Mouse (Mus musculus) CH12.LX (cell line): ENCODE results near the gene Hps6. TPM values are rescaled to one million over a fixed set of nuclear protein-coding genes. Genes with fewer than 3 reads are reported as not detected.

Experiments
- DNase-seq: peaks from one replicate; pipeline ENCODE4 v3.0.0-alpha.2; 2013; ENCODE audit errors: extremely low read depth
- H3K27ac ChIP-seq: 2 replicates; pipeline ENCODE4 v1.5.1; 2012; ENCODE audit warnings: low read depth, mild to moderate bottlenecking, control low read depth, moderate library complexity; ENCODE audit not compliant: insufficient read depth
- H3K27me3 ChIP-seq: replicated peaks from 2 replicates; pipeline ENCODE3; 2012; ENCODE audit warnings: inconsistent platforms
- H3K36me3 ChIP-seq, 2 experiments: replicated peaks in 1 of 2; 2 replicates each; pipeline versions ENCODE3 to v1.6.1; 2012; ENCODE audit warnings: inconsistent platforms in 1 of 2, low read length in 1 of 2, mild to moderate bottlenecking in 1 of 2, mixed read lengths in 1 of 2, moderate library complexity in 1 of 2; ENCODE audit not compliant: control insufficient read depth in 1 of 2, insufficient read depth in 1 of 2
- H3K4me1 ChIP-seq, 2 experiments: 2 replicates each; pipeline ENCODE4 v1.6.1; 2012; ENCODE audit warnings: inconsistent platforms in 1 of 2, moderate library complexity in 1 of 2; ENCODE audit not compliant: insufficient read depth in 2 of 2, control insufficient read depth in 1 of 2
- H3K4me2 ChIP-seq: 2 replicates; pipeline ENCODE4 v1.6.1; 2012; ENCODE audit warnings: low read depth, mild to moderate bottlenecking, control low read depth; ENCODE audit not compliant: poor library complexity, insufficient read depth, severe bottlenecking
- H3K4me3 ChIP-seq, 3 experiments: fragments of 150-350 bp in 1 of 3; sonication (generic) in 1 of 3; replicated peaks in 1 of 3; 2 replicates each; pipeline versions ENCODE3 to v1.5.1; 2011 to 2012; ENCODE audit warnings: low read depth in 2 of 3, low read length in 2 of 3, mild to moderate bottlenecking in 2 of 3, moderate library complexity in 2 of 3, control low read depth in 1 of 3, improper control_type of control experiment in 1 of 3, inconsistent platforms in 1 of 3, mixed read lengths in 1 of 3; ENCODE audit not compliant: poor library complexity in 1 of 3
- H3K79me2 ChIP-seq: replicated peaks from 2 replicates; pipeline ENCODE4 v1.6.1; 2012; ENCODE audit warnings: mild to moderate bottlenecking, moderate library complexity; ENCODE audit not compliant: control insufficient read depth, poor library complexity, insufficient read depth, severe bottlenecking; ENCODE audit errors: extremely low read depth
- H3K9ac ChIP-seq: 2 replicates; pipeline ENCODE4 v1.6.1; 2012; ENCODE audit warnings: low read depth, mild to moderate bottlenecking, control low read depth, moderate library complexity; ENCODE audit not compliant: insufficient read depth
- H3K9me3 ChIP-seq: replicated peaks from 2 replicates; pipeline ENCODE3; 2012; ENCODE audit warnings: low read length, inconsistent platforms, mixed read lengths
- E2F4 ChIP-seq: IDR thresholded peaks from 2 replicates; pipeline ENCODE4 v1.6.1; 2011; ENCODE audit warnings: low read depth, low read length, improper control_type of control experiment; ENCODE audit not compliant: insufficient replicate concordance
- ELF1 ChIP-seq: IDR thresholded peaks from 2 replicates; pipeline ENCODE4 v1.6.1; 2014; ENCODE audit warnings: low read depth, mild to moderate bottlenecking, inconsistent platforms, low read length, improper control_type of control experiment
- EP300 ChIP-seq: IDR thresholded peaks from 2 replicates; pipeline ENCODE4 v1.6.1; 2011; ENCODE audit warnings: low read length, improper control_type of control experiment
- JUN ChIP-seq: IDR thresholded peaks from 2 replicates; pipeline ENCODE4 v1.6.1; 2011; ENCODE audit warnings: low read depth, mild to moderate bottlenecking, low read length, improper control_type of control experiment, moderate library complexity; ENCODE audit not compliant: insufficient read depth
- JUND ChIP-seq: conservative IDR thresholded peaks from 2 replicates; pipeline ENCODE4 v1.6.1; 2011; ENCODE audit warnings: low read depth, low read length, improper control_type of control experiment
- KAT2A ChIP-seq: IDR thresholded peaks from 2 replicates; pipeline ENCODE4 v1.6.1; 2012; ENCODE audit warnings: low read length, improper control_type of control experiment, inconsistent platforms; ENCODE audit not compliant: insufficient replicate concordance
- MAFK ChIP-seq: IDR thresholded peaks from 2 replicates; pipeline ENCODE4 v1.6.1; 2011; ENCODE audit warnings: low read length, improper control_type of control experiment; ENCODE audit not compliant: insufficient replicate concordance
- MAX ChIP-seq: IDR thresholded peaks from 2 replicates; pipeline ENCODE4 v1.6.1; 2011; ENCODE audit warnings: low read length, improper control_type of control experiment
- MEF2A ChIP-seq: IDR thresholded peaks from 2 replicates; pipeline ENCODE4 v1.6.1; 2014; ENCODE audit warnings: low read depth, mild to moderate bottlenecking, inconsistent platforms, low read length, improper control_type of control experiment, borderline replicate concordance
- NRF1 ChIP-seq: IDR thresholded peaks from 2 replicates; pipeline ENCODE4 v1.6.1; 2014; ENCODE audit warnings: low read depth, mild to moderate bottlenecking, inconsistent platforms, low read length, improper control_type of control experiment, moderate library complexity
- POLR2AphosphoS2 ChIP-seq: IDR thresholded peaks from 2 replicates; pipeline ENCODE4 v1.6.1; 2011; ENCODE audit warnings: low read depth, low read length, improper control_type of control experiment
- RCOR1 ChIP-seq: conservative IDR thresholded peaks from 2 replicates; pipeline ENCODE4 v1.6.1; 2012; ENCODE audit warnings: low read depth, mild to moderate bottlenecking, inconsistent platforms, low read length, improper control_type of control experiment
- UBTF ChIP-seq: IDR thresholded peaks from 2 replicates; pipeline ENCODE4 v1.6.1; 2012; ENCODE audit warnings: low read depth, mild to moderate bottlenecking, inconsistent platforms, low read length, improper control_type of control experiment, moderate library complexity
- USF1 ChIP-seq: IDR thresholded peaks from 2 replicates; pipeline ENCODE4 v1.6.1; 2014; ENCODE audit warnings: low read depth, mild to moderate bottlenecking, inconsistent platforms, low read length, improper control_type of control experiment
- USF2 ChIP-seq: conservative IDR thresholded peaks from 2 replicates; pipeline ENCODE4 v1.6.1; 2011; ENCODE audit warnings: low read depth, low read length, improper control_type of control experiment
- ZC3H11A ChIP-seq: IDR thresholded peaks from 2 replicates; pipeline ENCODE4 v1.6.1; 2012; ENCODE audit warnings: low read depth, mild to moderate bottlenecking, inconsistent platforms, low read length, improper control_type of control experiment
- ZKSCAN1 ChIP-seq: IDR thresholded peaks from 2 replicates; pipeline ENCODE4 v1.6.1; 2012; ENCODE audit warnings: low read depth, inconsistent platforms, low read length, improper control_type of control experiment, borderline replicate concordance
- ZNF384 ChIP-seq: IDR thresholded peaks from 2 replicates; pipeline ENCODE4 v1.6.1; 2012; ENCODE audit warnings: low read depth, low read length, improper control_type of control experiment, inconsistent platforms
- dilution Hi-C: fragments of 300-500 bp; cut with MboI; formaldehyde crosslinking; loops from 2 replicates; pipeline ENCODE4 v1.14.3; 2020; ENCODE audit warnings: low sequenced_read_pairs; ENCODE audit not compliant: extremely low pct_unique_long_range_greater_than_20kb, extremely low pct_ligation_motif_present
- in situ Hi-C: fragments of 300-500 bp; cut with MboI; formaldehyde crosslinking; loops from 3 replicates; pipeline ENCODE4 v1.14.3; 2019; ENCODE audit warnings: low sequenced_read_pairs, low pct_ligation_motif_present, low pct_unique_long_range_greater_than_20kb, mixed read lengths
- polyA plus RNA-seq: library from polyadenylated mRNA; unstranded; fragments of >175 nt; gene quantifications from 2 replicates; pipeline ENCODE4 v1.2.1, GENCODE M21; 2012; ENCODE audit warnings: low read depth; ENCODE audit not compliant: insufficient read length
- total RNA-seq, 2 experiments: library from RNA; depleted of rRNA; stranded (reverse); fragments of 300-350 nt in 1 of 2; fragments of >200 nt in 1 of 2; gene quantifications; 2 replicates each; pipeline ENCODE4 v1.2.3; 2012 to 2014

Hps6 gene
- total and polyA plus RNA-seq, 3 experiments: 5.8 to 10.6 (median 6.7) TPM

GRCm38 (mm10) chr19:46037925-46038850 is 34.9 kb downstream of the Hps6 start:
- Histone ChIP-seq H3K4me1 (peaks cover 8 to 41% of the 10 kb centered on the region in 2 experiments), H3K9me3 (no peaks in the 10 kb centered on the region), H3K79me2 (peaks cover 48% of the 10 kb centered on the region), H3K36me3 (peaks cover 29 to 37% of the 10 kb centered on the region in 2 experiments), H3K27ac (no peak overlapping the region), H3K4me2 (peak overlapping the region; percentile 65), H3K27me3 (no peaks in the 10 kb centered on the region), H3K4me3 (peak overlapping the region; percentile 65 to 76 (median 69)), H3K9ac (peak overlapping the region; percentile 87)
- in situ Hi-C loops: no loop called here
- DNase-seq: no peak
- dilution Hi-C loops: no loop called here
- TF ChIP-seq E2F4: no peak
- TF ChIP-seq NRF1: peak; percentile 59
- TF ChIP-seq ZC3H11A: no peak
- TF ChIP-seq JUND: no peak

GRCm38 (mm10) chr19:46038851-46039260 is 35.5 kb downstream of the Hps6 start:
- peaks cover 23 to 30% of the 10 kb centered on the region in 2 experiments for H3K36me3 ChIP-seq
- H3K9me3 ChIP-seq: no peaks in the 10 kb centered on the region
- in situ Hi-C loops: no loop called here
- no peak for TF ChIP-seq RCOR1
- no peak for TF ChIP-seq MAX
- TF ChIP-seq KAT2A: no peak
- TF ChIP-seq E2F4: no peak
- TF ChIP-seq UBTF: no peak; the same call in 1 of the 2 replicates
- TF ChIP-seq EP300: no peak
- no peak for TF ChIP-seq ELF1
- no peak for TF ChIP-seq JUN
- no peak for TF ChIP-seq POLR2AphosphoS2
- TF ChIP-seq MAFK: no peak
- TF ChIP-seq MEF2A: no peak
- no peak for TF ChIP-seq JUND
- no peak for TF ChIP-seq USF2
- no peak for TF ChIP-seq ZKSCAN1
- TF ChIP-seq ZNF384: no peak
- TF ChIP-seq USF1: no peak
- dilution Hi-C loops: no loop called here
- peak overlapping the region; percentile 65 for H3K4me2 ChIP-seq
- peaks cover 8 to 44% of the 10 kb centered on the region in 2 experiments for H3K4me1 ChIP-seq
- DNase-seq: no peak
- H3K27me3 ChIP-seq: no peaks in the 10 kb centered on the region
- H3K4me3 ChIP-seq: peak overlapping the region; percentile 65 to 76 (median 69)
- H3K9ac ChIP-seq: peak overlapping the region; percentile 87
- peaks cover 54% of the 10 kb centered on the region for H3K79me2 ChIP-seq
- H3K27ac ChIP-seq: no peak overlapping the region
